Mouse (Mus musculus) embryonic facial prominence, embryonic 10.5 days (tissue): ENCODE data around the gene Hist2h2ac. TPM values are rescaled to one million over a fixed set of nuclear protein-coding genes. Genes with fewer than 3 reads are reported as not detected.

Source experiments
- DNase-seq: peaks from one replicate; pipeline ENCODE4 v3.0.0-alpha.2; 2017; ENCODE audit warnings: low spot score
- H3K27ac ChIP-seq: fragments of 300-500 bp; sonication (generic); replicated peaks from 2 replicates; pipeline ENCODE4 v1.5.1; 2016; ENCODE audit warnings: mild to moderate bottlenecking
- H3K27me3 ChIP-seq: fragments of 300-500 bp; sonication (generic); replicated peaks from 2 replicates; pipeline ENCODE4 v1.6.1; 2016; ENCODE audit warnings: low read depth, mild to moderate bottlenecking; ENCODE audit not compliant: poor library complexity, severe bottlenecking
- H3K36me3 ChIP-seq: fragments of 300-500 bp; sonication (generic); replicated peaks from 2 replicates; pipeline ENCODE4 v1.6.1; 2016; ENCODE audit warnings: mild to moderate bottlenecking, moderate library complexity
- H3K4me1 ChIP-seq: fragments of 300-500 bp; sonication (generic); 2 replicates; pipeline ENCODE4 v1.6.1; 2016
- H3K4me3 ChIP-seq: fragments of 300-500 bp; sonication (generic); 2 replicates; pipeline ENCODE4 v1.5.1; 2016; ENCODE audit warnings: mild to moderate bottlenecking, moderate library complexity
- H3K9me3 ChIP-seq: fragments of 300-500 bp; sonication (generic); 2 replicates; pipeline ENCODE4 v1.6.1; 2016; ENCODE audit warnings: mild to moderate bottlenecking
- WGBS: fragments of 180-500 bp; shearing (Covaris S2); methylation state at CpG from one replicate; pipeline ENCODE4 v1.1.7; 2016; 5-methylcytosine and 5-hydroxymethylcytosine counted together
- polyA plus RNA-seq: library from polyadenylated mRNA; unstranded; fragments of >200 nt; fragmentation: Nextera tagmentation; extraction: Ambion mirVana; gene quantifications from 2 replicates; pipeline ENCODE4 v1.2.1, GENCODE M21; 2016

The Hist2h2ac gene
- polyA plus RNA-seq, 1 experiment from 2014 or later: 11.7 TPM

GRCm38 (mm10) chr3:96262216-96262875 lies 41.7 kb upstream of the Hist2h2ac start:
- H3K36me3 ChIP-seq: no peaks in the 10 kb centered on the region
- WGBS: 2% methylated on average over 19 of the region's 19 CpGs
- no peaks in the 10 kb centered on the region for H3K27me3 ChIP-seq
- peaks cover 42% of the 10 kb centered on the region for H3K4me1 ChIP-seq
- H3K4me3 ChIP-seq: peak overlapping the region; percentile 63
- DNase-seq: peak; percentile 85
- no peaks in the 10 kb centered on the region for H3K9me3 ChIP-seq
- H3K27ac ChIP-seq: peak overlapping the region; percentile 98

- Histone ChIP-seq H3K27me3 (no peaks in the 10 kb centered on the region), H3K9me3 (no peaks in the 10 kb centered on the region), H3K4me1 (peaks cover 34% of the 10 kb centered on the region), H3K4me3 (peak overlapping the region; percentile 63), H3K36me3 (no peaks in the 10 kb centered on the region), H3K27ac (peak overlapping the region; percentile 98)
- WGBS: 65% methylated on average over 3 of the region's 3 CpGs
- no peak for DNase-seq
Observed at GRCm38 (mm10) chr3:96261623-96262022, 40.9 kb upstream of the Hist2h2ac start.

GRCm38 (mm10) chr3:96260220-96260619 lies 39.5 kb upstream of the Hist2h2ac start:
- WGBS: 88% methylated on average over 5 of the region's 5 CpGs
- H3K36me3 ChIP-seq: no peaks in the 10 kb centered on the region
- H3K4me3 ChIP-seq: no peak overlapping the region
- DNase-seq: no peak
- no peaks in the 10 kb centered on the region for H3K9me3 ChIP-seq
- H3K27me3 ChIP-seq: no peaks in the 10 kb centered on the region
- peaks cover 39% of the 10 kb centered on the region for H3K4me1 ChIP-seq
- peak overlapping the region; percentile 51 for H3K27ac ChIP-seq

- Histone ChIP-seq H3K4me3 (no peak overlapping the region), H3K9me3 (no peaks in the 10 kb centered on the region), H3K4me1 (peaks cover 26% of the 10 kb centered on the region), H3K27me3 (no peaks in the 10 kb centered on the region), H3K27ac (no peak overlapping the region; the same call in 1 of the 2 replicates), H3K36me3 (no peaks in the 10 kb centered on the region)
- WGBS: 82% methylated on average over 3 of the region's 3 CpGs
- DNase-seq: no peak
Observed at GRCm38 (mm10) chr3:96257190-96257589, 36.5 kb upstream of the Hist2h2ac start.

GRCm38 (mm10) chr3:96255926-96256593 lies 35.4 kb upstream of the Hist2h2ac start:
- Histone ChIP-seq H3K27me3 (no peaks in the 10 kb centered on the region), H3K27ac (no peak overlapping the region), H3K36me3 (no peaks in the 10 kb centered on the region), H3K4me1 (peaks cover 18% of the 10 kb centered on the region), H3K4me3 (no peak overlapping the region), H3K9me3 (no peaks in the 10 kb centered on the region)
- 85% methylated on average over 5 of the region's 5 CpGs for WGBS
- no peak for DNase-seq

GRCm38 (mm10) chr3:96254683-96255355 lies 34.1 kb upstream of the Hist2h2ac start:
- DNase-seq: peak; percentile 56
- H3K4me1 ChIP-seq: peaks cover 29% of the 10 kb centered on the region
- no peaks in the 10 kb centered on the region for H3K36me3 ChIP-seq
- no peaks in the 10 kb centered on the region for H3K27me3 ChIP-seq
- no peak overlapping the region for H3K4me3 ChIP-seq
- H3K9me3 ChIP-seq: no peaks in the 10 kb centered on the region
- H3K27ac ChIP-seq: peak overlapping the region; percentile 57
- 50% methylated on average over 10 of the region's 10 CpGs for WGBS

- no peak overlapping the region for H3K27ac ChIP-seq
- no peaks in the 10 kb centered on the region for H3K27me3 ChIP-seq
- DNase-seq: no peak
- peaks cover 53% of the 10 kb centered on the region for H3K4me1 ChIP-seq
- 89% methylated on average over 3 of the region's 3 CpGs for WGBS
- no peak overlapping the region for H3K4me3 ChIP-seq
- no peaks in the 10 kb centered on the region for H3K9me3 ChIP-seq
- no peaks in the 10 kb centered on the region for H3K36me3 ChIP-seq
Observed at GRCm38 (mm10) chr3:96251787-96252186, 31.1 kb upstream of the Hist2h2ac start.

GRCm38 (mm10) chr3:96250890-96251289 lies 30.2 kb upstream of the Hist2h2ac start:
- DNase-seq: no peak

GRCm38 (mm10) chr3:96249034-96249345 lies 28.3 kb upstream of the Hist2h2ac start:
- H3K4me1 ChIP-seq: peaks cover 51% of the 10 kb centered on the region
- peak overlapping the region; percentile 65 for H3K4me3 ChIP-seq
- no peaks in the 10 kb centered on the region for H3K27me3 ChIP-seq
- no peaks in the 10 kb centered on the region for H3K36me3 ChIP-seq
- no peaks in the 10 kb centered on the region for H3K9me3 ChIP-seq
- H3K27ac ChIP-seq: peak overlapping the region; percentile 57
- DNase-seq: no peak
- WGBS: 57% methylated on average over 4 of the region's 4 CpGs

More at GRCm38 (mm10) chr3:96250890-96251289, 30.2 kb upstream of the Hist2h2ac start:
- H3K4me1 ChIP-seq: peaks cover 49% of the 10 kb centered on the region
- peak overlapping the region; percentile 35 for H3K27ac ChIP-seq
- H3K36me3 ChIP-seq: no peaks in the 10 kb centered on the region
- H3K9me3 ChIP-seq: no peaks in the 10 kb centered on the region
- H3K27me3 ChIP-seq: no peaks in the 10 kb centered on the region
- WGBS: 71% methylated on average over 3 of the region's 3 CpGs
- H3K4me3 ChIP-seq: no peak overlapping the region

- Histone ChIP-seq H3K27ac (peak overlapping the region; percentile 88), H3K9me3 (no peaks in the 10 kb centered on the region), H3K27me3 (no peaks in the 10 kb centered on the region), H3K4me3 (peak overlapping the region; percentile 65), H3K4me1 (peaks cover 57% of the 10 kb centered on the region), H3K36me3 (no peaks in the 10 kb centered on the region)
- WGBS: 52% methylated on average over 6 of the region's 6 CpGs
- DNase-seq: no peak
Observed at GRCm38 (mm10) chr3:96248141-96249033, 27.7 kb upstream of the Hist2h2ac start.

- H3K36me3 ChIP-seq: no peaks in the 10 kb centered on the region
- DNase-seq: no peak
- H3K4me3 ChIP-seq: peak overlapping the region; percentile 65
- H3K27ac ChIP-seq: peak overlapping the region; percentile 88
- H3K4me1 ChIP-seq: peaks cover 65% of the 10 kb centered on the region
- no peaks in the 10 kb centered on the region for H3K9me3 ChIP-seq
- no peaks in the 10 kb centered on the region for H3K27me3 ChIP-seq
- 3% methylated on average over 11 of the region's 11 CpGs for WGBS
Observed at GRCm38 (mm10) chr3:96247356-96248140, 26.9 kb upstream of the Hist2h2ac start.
